Mouse (Mus musculus): ENCODE measurements around the gene Vmn1r222. TPM values are rescaled to one million over a fixed set of nuclear protein-coding genes. Genes with fewer than 3 reads are reported as not detected.
"Not testable (repeated sequence)": the region's sequence is repeated elsewhere in the genome, so short reads cannot be mapped to it uniquely, and the experiment has no call there.

The Vmn1r222 gene
- polyA plus RNA-seq, 1 experiment: not detected

DNA sequence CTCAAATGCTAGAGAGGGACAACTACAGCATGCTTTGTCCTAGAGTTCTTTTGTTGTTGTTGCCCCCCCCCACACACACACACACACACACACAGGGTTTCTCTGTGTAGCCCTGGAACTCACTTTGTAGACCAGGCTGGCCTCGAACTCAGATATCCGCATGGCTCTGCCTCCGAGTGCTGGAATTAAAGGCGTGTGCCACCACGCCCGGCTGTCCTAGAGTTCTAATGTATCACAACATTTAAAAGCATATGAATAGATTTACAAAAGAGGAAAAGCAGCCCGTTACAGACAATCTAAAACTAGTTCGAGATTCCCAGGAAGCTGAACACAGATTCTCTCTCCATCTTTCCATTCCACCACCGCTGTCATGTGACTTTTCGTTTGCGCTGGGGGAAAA lies 33.9 kb upstream of the Vmn1r222 start:
- H3K27me3 ChIP-seq (ENCODE audit: control insufficient read depth, insufficient read depth, insufficient read length): no peaks in the 10 kb centered on the region
- no peaks in the 10 kb centered on the region for H3K79me2 ChIP-seq (ENCODE audit: control insufficient read depth, insufficient read depth)
- H3ac ChIP-seq (ENCODE audit: control insufficient read depth, insufficient read length, low read depth): no peak overlapping the region
- H3K36me3 ChIP-seq (ENCODE audit: control insufficient read depth, insufficient read depth): no peaks in the 10 kb centered on the region
- TF ChIP-seq MYOG (IDR thresholded peaks at IDR 0.05; ENCODE audit: control insufficient read depth, extremely low read depth, insufficient read length): no peak
- H3K4me3 ChIP-seq (ENCODE audit: insufficient read depth, poor library complexity, severe bottlenecking): no peak overlapping the region
- no peaks in the 10 kb centered on the region for H3K79me3 ChIP-seq (ENCODE audit: low read depth)

GRCm38 (mm10) chr13:23269127-23269526 lies 33.4 kb upstream of the Vmn1r222 start:
- not testable (repeated sequence) for H3ac ChIP-seq (ENCODE audit: control insufficient read depth, insufficient read length, low read depth); H3K36me3 ChIP-seq (ENCODE audit: control insufficient read depth, insufficient read depth); H3K4me3 ChIP-seq (ENCODE audit: insufficient read depth, poor library complexity, severe bottlenecking); H3K79me3 ChIP-seq (ENCODE audit: low read depth); H3K27me3 ChIP-seq (ENCODE audit: control insufficient read depth, insufficient read depth, insufficient read length); H3K79me2 ChIP-seq (ENCODE audit: control insufficient read depth, insufficient read depth)

DNA sequence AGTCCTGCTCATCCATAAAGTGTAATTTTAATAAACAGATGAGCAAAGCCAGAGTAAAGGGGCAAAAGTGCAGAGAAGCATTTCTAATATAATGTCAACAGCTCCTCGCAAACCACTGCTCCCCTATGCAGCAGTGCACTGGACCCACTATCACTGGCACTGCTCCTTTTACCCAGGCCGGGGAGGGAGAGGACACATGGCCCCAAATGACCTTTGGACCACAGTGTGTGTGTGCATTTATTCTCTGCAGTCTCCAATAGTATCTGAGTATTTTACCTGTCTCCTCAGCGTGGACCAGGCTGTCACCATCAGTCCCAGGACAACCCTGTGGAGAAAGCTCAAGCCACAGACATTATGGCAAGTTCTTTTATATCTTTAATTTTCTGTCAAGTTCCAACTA lies 32.9 kb upstream of the Vmn1r222 start:
- H3K4me3 ChIP-seq (ENCODE audit: insufficient read depth, poor library complexity, severe bottlenecking); H3K79me2 ChIP-seq (ENCODE audit: control insufficient read depth, insufficient read depth); H3K36me3 ChIP-seq (ENCODE audit: control insufficient read depth, insufficient read depth); H3K79me3 ChIP-seq (ENCODE audit: low read depth); H3ac ChIP-seq (ENCODE audit: control insufficient read depth, insufficient read length, low read depth); H3K27me3 ChIP-seq (ENCODE audit: control insufficient read depth, insufficient read depth, insufficient read length): not testable (repeated sequence)

GRCm38 (mm10) chr13:23258546-23259048 lies 22.9 kb upstream of the Vmn1r222 start:
- H3K27me3 ChIP-seq (ENCODE audit: control insufficient read depth, insufficient read depth, insufficient read length): no peaks in the 10 kb centered on the region
- no peak overlapping the region for H3K4me3 ChIP-seq (ENCODE audit: insufficient read depth, poor library complexity, severe bottlenecking)
- TF ChIP-seq MAX (IDR thresholded peaks at IDR 0.05): no peak
- no peak for TF ChIP-seq FOSL1 (IDR thresholded peaks at IDR 0.05; ENCODE audit: insufficient read depth, low read length, poor library complexity, severe bottlenecking)
- no peak for TF ChIP-seq MYOD1 (IDR thresholded peaks at IDR 0.05; ENCODE audit: control insufficient read depth, insufficient read length, low read depth)
- no peak for TF ChIP-seq CTCF (IDR thresholded peaks at IDR 0.05; ENCODE audit: control insufficient read depth, insufficient read depth, insufficient read length)
- no peak for TF ChIP-seq MYOG (IDR thresholded peaks at IDR 0.05; ENCODE audit: control insufficient read depth, extremely low read depth, insufficient read length)
- TF ChIP-seq CEBPB (IDR thresholded peaks at IDR 0.05; ENCODE audit: low read depth): no peak
- no peak for TF ChIP-seq USF1 (IDR thresholded peaks at IDR 0.05; ENCODE audit: low read depth)
- H3ac ChIP-seq (ENCODE audit: control insufficient read depth, insufficient read length, low read depth): no peak overlapping the region
- H3K36me3 ChIP-seq (ENCODE audit: control insufficient read depth, insufficient read depth): no peaks in the 10 kb centered on the region
- no peaks in the 10 kb centered on the region for H3K79me2 ChIP-seq (ENCODE audit: control insufficient read depth, insufficient read depth)
- H3K79me3 ChIP-seq (ENCODE audit: low read depth): no peaks in the 10 kb centered on the region

DNA sequence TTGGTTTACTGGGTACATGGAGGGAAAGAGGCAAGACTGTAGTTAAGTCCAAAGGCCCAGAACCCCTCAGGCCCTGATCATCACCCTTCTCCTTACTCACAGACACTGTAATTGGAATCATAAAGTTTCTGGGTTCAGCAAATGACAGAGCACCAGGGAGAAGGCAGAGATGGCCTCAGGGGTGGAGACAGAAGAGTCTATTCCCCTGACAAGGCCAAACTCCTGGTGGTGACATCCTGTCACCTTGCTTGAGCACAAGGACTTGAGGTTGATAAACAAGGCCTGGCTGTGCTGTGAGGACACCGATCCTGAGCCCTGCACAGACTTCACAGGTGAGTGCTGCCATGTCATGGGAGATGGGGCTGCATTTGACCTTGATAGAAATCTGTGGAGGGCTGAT lies 11.1 kb upstream of the Vmn1r222 start, which contains the start of gene Vmn1r223:
TSS of gene Vmn1r223 (plus strand) at position 301 of the 400 bp plus-strand sequence.
- not testable (repeated sequence) for H3K36me3 ChIP-seq (ENCODE audit: control insufficient read depth, insufficient read depth); H3K79me2 ChIP-seq (ENCODE audit: control insufficient read depth, insufficient read depth); H3K79me3 ChIP-seq (ENCODE audit: low read depth)

DNA sequence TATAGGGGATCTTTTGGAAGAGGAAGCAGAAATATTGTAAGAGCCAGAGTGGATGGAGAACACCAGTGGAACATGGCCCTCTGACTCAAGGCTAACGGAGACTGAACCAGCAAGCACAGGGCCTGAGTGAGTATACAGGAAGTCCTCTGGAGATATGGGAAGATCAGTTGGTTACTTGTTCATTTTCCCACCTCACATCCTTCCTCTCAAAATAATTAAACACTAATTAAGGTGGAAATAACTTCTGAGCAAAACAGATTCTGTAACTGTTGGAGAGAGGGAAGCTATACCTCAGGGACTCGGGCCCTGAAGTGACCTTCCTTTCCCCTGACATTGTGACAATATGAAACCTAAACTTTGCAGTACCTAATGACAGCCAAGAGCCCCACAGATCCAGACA lies 21.9 kb downstream of the Vmn1r222 start, which contains the start of gene Vmn1r221:
TSS of gene Vmn1r221 (plus strand) at position 301 of the 400 bp plus-strand sequence.
- H3K36me3 ChIP-seq (ENCODE audit: control insufficient read depth, insufficient read depth); H3K79me3 ChIP-seq (ENCODE audit: low read depth); H3K27me3 ChIP-seq (ENCODE audit: control insufficient read depth, insufficient read depth, insufficient read length); H3K79me2 ChIP-seq (ENCODE audit: control insufficient read depth, insufficient read depth); H3ac ChIP-seq (ENCODE audit: control insufficient read depth, insufficient read length, low read depth); H3K4me3 ChIP-seq (ENCODE audit: insufficient read depth, poor library complexity, severe bottlenecking): not testable (repeated sequence)

More for the DNA sequence above, 11.1 kb upstream of the Vmn1r222 start, which contains the start of gene Vmn1r223:
- H3ac ChIP-seq (ENCODE audit: control insufficient read depth, insufficient read length, low read depth); H3K4me3 ChIP-seq (ENCODE audit: insufficient read depth, poor library complexity, severe bottlenecking); H3K27me3 ChIP-seq (ENCODE audit: control insufficient read depth, insufficient read depth, insufficient read length): not testable (repeated sequence)

- not testable (repeated sequence) for H3K27me3 ChIP-seq (ENCODE audit: control insufficient read depth, insufficient read depth, insufficient read length)
Observed at GRCm38 (mm10) chr13:23203885-23204284, 31.9 kb downstream of the Vmn1r222 start.

More at GRCm38 (mm10) chr13:23203885-23204284, 31.9 kb downstream of the Vmn1r222 start:
- not testable (repeated sequence) for H3K4me3 ChIP-seq (ENCODE audit: insufficient read depth, poor library complexity, severe bottlenecking); H3ac ChIP-seq (ENCODE audit: control insufficient read depth, insufficient read length, low read depth); H3K36me3 ChIP-seq (ENCODE audit: control insufficient read depth, insufficient read depth); H3K79me3 ChIP-seq (ENCODE audit: low read depth); H3K79me2 ChIP-seq (ENCODE audit: control insufficient read depth, insufficient read depth)
